Mouse (Mus musculus) hindbrain, embryonic 16.5 days (tissue): Measurements from ENCODE around the gene Cacng4. TPM values are rescaled to one million over a fixed set of nuclear protein-coding genes. Genes with fewer than 3 reads are reported as not detected.

Experiments used
- ATAC-seq: fragments of 200-750 bp; cut with Nextera tagmentation; 2 replicates; pipeline ENCODE4 v1.8.0; 2017; ENCODE audit warnings: moderate TSS enrichment, moderate library complexity
- H3K27ac ChIP-seq: fragments of 300-500 bp; sonication (generic); 2 replicates; pipeline ENCODE4 v1.5.1; 2014; ENCODE audit warnings: low read depth, mild to moderate bottlenecking, control low read depth, low read length, moderate library complexity
- H3K27me3 ChIP-seq: fragments of 300-500 bp; sonication (generic); replicated peaks from 2 replicates; pipeline ENCODE4 v1.6.1; 2014; ENCODE audit warnings: low read length; ENCODE audit not compliant: control insufficient read depth, insufficient read depth
- H3K36me3 ChIP-seq: fragments of 300-500 bp; sonication (generic); 2 replicates; pipeline ENCODE4 v1.6.1; 2014; ENCODE audit warnings: mild to moderate bottlenecking, low read length, moderate library complexity, mixed read lengths; ENCODE audit not compliant: control insufficient read depth, insufficient read depth
- H3K4me1 ChIP-seq: fragments of 300-500 bp; sonication (generic); 2 replicates; pipeline ENCODE4 v1.6.1; 2014; ENCODE audit warnings: low read depth, low read length; ENCODE audit not compliant: control insufficient read depth, insufficient read depth
- H3K4me2 ChIP-seq: fragments of 300-500 bp; sonication (generic); 2 replicates; pipeline ENCODE4 v1.6.1; 2014; ENCODE audit warnings: mild to moderate bottlenecking, low read length, control low read depth, moderate library complexity
- H3K4me3 ChIP-seq: fragments of 300-500 bp; sonication (generic); 2 replicates; pipeline ENCODE4 v1.5.1; 2014; ENCODE audit warnings: mild to moderate bottlenecking, low read length, control low read depth, moderate library complexity
- H3K9ac ChIP-seq: fragments of 300-500 bp; sonication (generic); 2 replicates; pipeline ENCODE4 v1.6.1; 2014; ENCODE audit warnings: low read depth, mild to moderate bottlenecking, control low read depth, low read length, moderate library complexity
- H3K9me3 ChIP-seq: fragments of 300-500 bp; sonication (generic); 2 replicates; pipeline ENCODE4 v1.6.1; 2014; ENCODE audit warnings: mild to moderate bottlenecking, low read length, moderate library complexity; ENCODE audit not compliant: control insufficient read depth
- WGBS: fragments of 180-500 bp; shearing (Covaris S2); extraction: QIAGEN DNeasy Blood & Tissue Kit; methylation state at CpG from one replicate; pipeline ENCODE4 v1.1.7; 2014; 5-methylcytosine and 5-hydroxymethylcytosine counted together
- polyA plus RNA-seq: library from polyadenylated mRNA; unstranded; fragments of >200 nt; fragmentation: Nextera tagmentation; extraction: Ambion mirVana; gene quantifications from 2 replicates; pipeline ENCODE4 v1.2.1, GENCODE M21; 2015

The Cacng4 gene
- polyA plus RNA-seq, 1 experiment from 2014 or later = 46.0 TPM

DNA sequence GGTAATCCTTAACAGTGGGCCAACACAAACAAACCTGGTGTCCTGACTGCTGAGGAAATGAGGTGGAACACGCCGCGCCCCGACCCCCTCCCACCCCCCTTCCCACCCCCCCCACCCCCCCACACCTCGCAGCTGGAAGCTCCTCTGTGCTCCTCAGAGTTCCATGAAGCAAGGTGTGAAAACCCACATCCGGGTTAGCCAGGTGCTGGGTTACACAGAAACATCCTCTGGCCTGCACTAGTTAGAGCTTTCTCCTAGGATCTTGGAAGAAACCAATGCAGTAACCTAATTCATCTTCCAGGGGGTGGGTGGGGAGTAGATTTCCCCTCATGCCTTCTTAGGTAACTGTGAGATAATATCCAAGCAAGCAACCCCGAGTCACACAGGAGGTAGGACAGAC, 2.0 kb upstream of the Cacng4 start:
- Histone ChIP-seq H3K36me3 (no peaks in the 10 kb centered on the region), H3K4me2 (no peak overlapping the region), H3K9me3 (no peaks in the 10 kb centered on the region), H3K4me1 (peaks cover 38% of the 10 kb centered on the region), H3K4me3 (no peak overlapping the region), H3K27me3 (no peaks in the 10 kb centered on the region), H3K9ac (no peak overlapping the region), H3K27ac (no peak overlapping the region)
- 38% methylated on average over 6 of the region's 7 CpGs for WGBS
- no peak for ATAC-seq

DNA sequence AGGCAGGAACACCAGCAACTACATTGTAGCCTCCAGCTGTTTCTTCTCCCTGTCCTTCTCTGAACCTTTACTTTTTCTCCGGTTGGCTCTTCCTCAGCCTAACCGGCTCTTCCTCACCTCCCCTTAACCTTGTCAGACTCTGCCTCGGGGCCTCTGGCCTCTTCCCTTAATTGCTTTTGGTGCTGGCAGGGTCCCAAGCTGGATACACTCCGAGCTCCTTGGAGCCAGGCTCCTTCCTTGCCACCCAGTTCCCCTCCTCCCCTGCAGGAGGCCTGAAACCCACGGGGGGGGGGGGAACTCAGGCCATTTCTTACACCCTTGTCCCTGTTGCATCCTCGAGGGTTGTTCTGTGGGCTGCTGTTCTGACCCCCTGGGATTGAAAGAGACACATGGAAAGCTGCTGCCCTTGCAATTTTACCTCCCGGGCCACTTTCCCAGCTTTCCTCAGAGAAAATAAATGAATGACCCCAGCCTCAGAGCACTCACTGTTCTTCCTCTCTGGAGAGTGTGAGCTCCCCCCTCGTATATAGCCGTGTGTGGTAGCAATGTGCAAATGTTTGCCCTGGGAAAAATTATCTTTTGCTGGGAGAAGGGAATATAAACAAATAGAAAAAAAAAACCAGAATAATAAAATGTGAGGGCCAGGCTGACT, 1.2 kb upstream of the Cacng4 start:
- peak overlapping the region; percentile 39; the same call in 1 of the 2 replicates for H3K9ac ChIP-seq
- no peak for ATAC-seq
- peak overlapping the region; percentile 74 for H3K4me3 ChIP-seq
- H3K27me3 ChIP-seq = no peaks in the 10 kb centered on the region
- H3K4me1 ChIP-seq = peaks cover 40% of the 10 kb centered on the region
- no peaks in the 10 kb centered on the region for H3K36me3 ChIP-seq
- H3K27ac ChIP-seq = peak overlapping the region; percentile 96
- 3% methylated on average over 9 of the region's 9 CpGs for WGBS
- H3K9me3 ChIP-seq = no peaks in the 10 kb centered on the region
- H3K4me2 ChIP-seq = peak overlapping the region; percentile 77

DNA sequence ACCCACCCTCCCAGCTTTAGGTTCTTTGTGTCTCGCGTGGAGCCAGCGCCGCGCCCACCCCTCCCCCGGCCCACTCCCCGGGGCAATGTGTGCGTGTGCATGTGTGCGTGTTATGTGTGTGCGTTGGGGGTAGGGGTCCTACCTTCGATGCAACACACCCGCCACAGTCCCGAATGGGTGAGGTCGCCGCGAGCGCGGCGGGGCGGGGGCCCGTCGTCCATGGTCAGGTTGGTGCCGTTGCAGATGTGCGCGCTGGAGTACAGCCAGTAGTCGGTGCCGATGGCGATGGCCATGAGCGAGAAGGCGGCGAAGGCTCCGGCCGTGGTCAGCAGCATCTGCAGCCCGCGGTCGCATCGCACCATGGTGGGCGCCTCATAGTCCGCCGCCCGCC, 259 bp downstream of the Cacng4 start:
- Histone ChIP-seq H3K9me3 (no peaks in the 10 kb centered on the region), H3K4me1 (peaks cover 36% of the 10 kb centered on the region), H3K36me3 (peaks cover 3% of the 10 kb centered on the region; the same call in 1 of the 2 replicates), H3K4me3 (peak overlapping the region; percentile 74), H3K27ac (peak overlapping the region; percentile 96), H3K9ac (peak overlapping the region; percentile 90), H3K27me3 (no peaks in the 10 kb centered on the region), H3K4me2 (peak overlapping the region; percentile 77)
- peak; percentile 40 for ATAC-seq
- under 1% methylated on average over 30 of the region's 41 CpGs for whole genome bisulfite sequencing

DNA sequence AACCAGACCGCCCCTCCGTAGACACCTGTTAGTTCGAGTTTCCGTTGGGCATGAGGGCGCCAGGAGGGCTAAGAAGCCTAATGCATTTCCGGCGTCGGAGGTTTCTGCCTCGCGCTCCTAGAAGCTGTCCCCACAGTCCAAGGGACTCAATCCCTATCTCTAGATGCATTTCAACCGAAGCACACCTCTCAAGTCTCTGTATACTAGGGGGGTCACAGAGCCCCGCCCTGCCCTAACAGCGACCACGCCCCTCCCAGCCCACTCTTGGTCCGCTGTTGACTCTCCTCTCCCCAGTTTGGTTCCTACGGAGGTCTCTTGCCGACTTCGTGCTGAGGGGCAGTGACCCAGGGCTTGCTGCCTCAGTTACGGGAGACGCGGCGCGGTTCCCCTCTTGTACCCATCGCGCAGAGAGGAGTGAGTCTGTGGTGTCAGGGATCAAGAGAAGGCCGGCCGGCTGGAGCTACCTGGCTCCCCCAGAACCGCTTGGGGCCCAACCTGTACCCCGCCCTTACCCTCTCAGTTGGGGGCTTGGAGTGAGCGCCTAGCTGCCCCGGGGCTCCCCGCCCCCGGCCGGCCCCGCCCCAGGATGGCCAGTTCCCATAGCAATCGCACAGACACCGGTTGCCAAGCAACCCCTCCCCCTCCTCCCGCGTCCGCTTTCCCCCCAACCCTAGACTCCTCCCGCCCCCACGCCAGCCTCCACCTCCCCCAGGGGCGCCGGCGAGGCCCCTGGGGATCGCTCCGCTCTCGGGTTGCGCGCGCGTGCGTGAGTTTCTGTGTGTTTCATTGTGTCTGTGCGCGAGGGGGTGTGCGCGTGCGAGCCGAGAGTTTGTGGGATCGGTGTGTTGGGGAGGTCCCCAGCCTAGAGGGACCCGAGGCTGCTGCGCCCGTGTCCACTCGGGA, 906 bp downstream of the Cacng4 start:
- peak overlapping the region; percentile 96 for H3K27ac ChIP-seq
- H3K36me3 ChIP-seq = peaks cover 3% of the 10 kb centered on the region; the same call in 1 of the 2 replicates
- H3K4me3 ChIP-seq = peak overlapping the region; percentile 74
- H3K9ac ChIP-seq = peak overlapping the region; percentile 90
- H3K4me1 ChIP-seq = peaks cover 36% of the 10 kb centered on the region
- no peaks in the 10 kb centered on the region for H3K9me3 ChIP-seq
- peak; percentile 48 for ATAC-seq
- WGBS = under 1% methylated on average over 64 of the region's 64 CpGs
- H3K27me3 ChIP-seq = no peaks in the 10 kb centered on the region
- H3K4me2 ChIP-seq = peak overlapping the region; percentile 77

DNA sequence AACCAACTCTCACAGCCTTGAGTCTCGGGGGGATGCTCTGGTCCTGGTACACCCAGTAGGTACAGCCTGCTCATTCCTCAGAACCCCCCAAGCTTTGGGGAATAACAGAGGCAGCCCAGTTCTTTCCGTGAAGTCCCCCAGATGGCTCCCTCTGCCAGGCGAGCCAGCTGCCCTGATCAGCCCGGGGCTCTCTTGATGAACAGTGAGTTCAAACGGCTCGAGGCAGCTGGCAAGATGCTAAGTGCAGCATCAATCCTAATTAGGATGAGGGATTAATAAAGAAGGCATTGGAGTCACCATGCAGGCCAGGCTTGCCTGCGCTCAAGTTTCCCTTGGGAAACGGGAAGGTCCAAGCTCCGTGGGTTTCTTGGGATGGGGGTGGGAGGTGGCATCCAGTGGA, 2.2 kb downstream of the Cacng4 start:
- Histone ChIP-seq H3K4me1 (peaks cover 29% of the 10 kb centered on the region), H3K27ac (peak overlapping the region; percentile 96), H3K36me3 (peaks cover 3% of the 10 kb centered on the region; the same call in 1 of the 2 replicates), H3K27me3 (no peaks in the 10 kb centered on the region), H3K9me3 (no peaks in the 10 kb centered on the region), H3K4me3 (peak overlapping the region; percentile 74), H3K4me2 (peak overlapping the region; percentile 77), H3K9ac (peak overlapping the region; percentile 37)
- ATAC-seq = peak; percentile 41
- WGBS = 13% methylated on average over 9 of the region's 9 CpGs

DNA sequence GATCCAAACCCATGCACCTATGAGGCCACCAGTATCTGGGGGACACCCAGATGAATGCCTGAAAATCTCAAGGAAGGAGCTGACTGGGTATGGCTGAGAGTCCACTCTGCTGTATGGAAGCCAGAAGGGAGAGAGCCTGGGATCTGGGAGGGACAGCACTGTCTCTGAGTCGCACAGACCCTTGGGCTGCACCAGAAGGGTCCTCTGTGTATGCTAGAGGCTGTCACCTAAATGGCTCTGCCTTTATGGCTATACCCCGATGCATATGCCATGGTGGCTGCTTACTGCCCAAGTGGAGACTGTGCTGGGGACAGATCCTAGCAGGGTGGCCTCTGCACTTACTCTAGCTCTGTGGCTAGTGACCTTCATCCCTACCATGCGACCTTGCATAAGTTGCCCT, 8.6 kb downstream of the Cacng4 start:
- Histone ChIP-seq H3K9ac (no peak overlapping the region), H3K27me3 (no peaks in the 10 kb centered on the region), H3K27ac (no peak overlapping the region), H3K4me2 (no peak overlapping the region), H3K4me1 (peaks cover 3% of the 10 kb centered on the region; the same call in 1 of the 2 replicates), H3K9me3 (no peaks in the 10 kb centered on the region), H3K4me3 (no peak overlapping the region), H3K36me3 (peaks cover 3% of the 10 kb centered on the region; the same call in 1 of the 2 replicates)
- WGBS = 69% methylated on average over 3 of the region's 3 CpGs
- ATAC-seq = no peak

DNA sequence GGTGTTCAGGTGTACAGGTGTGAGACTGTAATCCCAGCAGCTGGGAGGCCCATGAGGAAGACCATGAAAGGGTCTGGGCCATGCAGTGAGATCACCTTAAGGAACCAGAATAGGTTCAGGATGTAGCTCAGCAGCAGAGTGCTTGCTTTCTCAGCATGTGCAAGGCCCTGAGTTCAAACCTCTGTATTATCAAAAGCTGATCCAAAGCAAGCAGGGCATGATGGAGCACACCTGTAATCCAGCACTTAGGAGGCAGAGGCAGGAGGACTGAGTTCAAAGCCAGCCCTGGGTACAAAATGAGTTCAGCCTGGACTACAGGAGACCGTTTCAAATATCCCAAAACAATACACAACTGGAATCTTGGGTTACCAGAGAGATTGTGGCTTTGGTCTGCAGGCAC, 9.1 kb downstream of the Cacng4 start:
- Histone ChIP-seq H3K4me3 (no peak overlapping the region), H3K4me2 (no peak overlapping the region), H3K4me1 (no peaks in the 10 kb centered on the region), H3K9me3 (no peaks in the 10 kb centered on the region), H3K36me3 (peaks cover 3% of the 10 kb centered on the region; the same call in 1 of the 2 replicates), H3K27me3 (no peaks in the 10 kb centered on the region), H3K27ac (no peak overlapping the region), H3K9ac (no peak overlapping the region)
- 69% methylated on average over 1 of the region's 1 CpGs for WGBS
- ATAC-seq = no peak

DNA sequence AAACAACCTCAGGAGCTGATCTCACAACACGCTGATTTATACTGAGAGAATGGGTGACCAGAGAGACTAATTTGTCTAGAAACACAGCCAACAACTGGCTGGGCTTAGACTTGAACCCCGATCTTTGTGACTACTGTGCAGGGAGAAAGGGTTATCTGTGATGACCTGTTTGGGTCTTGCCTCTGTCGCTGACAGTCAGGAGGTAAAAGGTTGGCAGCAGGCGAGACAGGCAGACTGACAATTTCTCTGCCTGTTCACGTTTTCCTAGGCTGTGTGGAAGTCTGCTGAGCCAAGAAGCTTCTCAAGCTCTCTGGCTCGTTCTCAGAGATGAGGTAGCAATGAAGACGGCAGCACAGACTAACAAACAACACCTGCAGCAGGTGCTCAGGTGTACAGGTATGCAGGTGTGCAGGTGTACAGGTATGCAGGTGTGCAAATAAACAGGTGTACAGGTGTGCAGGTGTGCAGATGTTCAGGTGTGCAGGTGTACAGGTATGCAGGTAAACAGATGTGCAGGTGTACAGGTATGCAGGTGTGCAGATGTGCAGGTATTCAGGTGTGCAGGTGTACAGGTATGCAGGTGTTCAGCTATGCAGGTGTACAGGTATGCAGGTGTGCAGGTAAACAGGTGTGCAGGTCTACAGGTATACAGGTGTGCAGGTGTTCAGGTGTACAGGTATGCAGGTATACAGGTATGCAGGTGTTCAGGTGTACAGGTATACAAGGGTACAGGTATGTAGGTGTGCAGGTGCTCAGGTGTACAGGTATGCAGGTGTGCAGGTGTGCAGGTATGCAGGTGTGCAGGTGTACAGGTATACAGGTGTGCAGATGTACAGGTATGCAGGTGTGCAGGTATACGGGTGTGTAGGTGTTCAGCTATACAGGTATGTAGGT, 10.2 kb downstream of the Cacng4 start:
- no peaks in the 10 kb centered on the region for H3K27me3 ChIP-seq
- H3K4me3 ChIP-seq = no peak overlapping the region
- H3K27ac ChIP-seq = no peak overlapping the region
- no peaks in the 10 kb centered on the region for H3K9me3 ChIP-seq
- H3K36me3 ChIP-seq = no peaks in the 10 kb centered on the region
- 89% methylated on average over 7 of the region's 8 CpGs for WGBS
- no peak overlapping the region for H3K4me2 ChIP-seq
- no peak overlapping the region for H3K9ac ChIP-seq
- ATAC-seq = no peak
- peaks cover 8% of the 10 kb centered on the region for H3K4me1 ChIP-seq
